Mouse (Mus musculus) left cerebral cortex, adult 6 months (tissue): ENCODE results near the gene Rerg. TPM values are rescaled to one million over a fixed set of nuclear protein-coding genes. Genes with fewer than 3 reads are reported as not detected.

Experiments
- long read RNA-seq, 2 experiments: library from polyadenylated mRNA; unstranded; transcript quantifications; one replicate each; pipeline ENCODE4 v2.0.0; 2019 to 2020
- polyA plus RNA-seq: library from polyadenylated mRNA; unstranded; fragments of <200 nt; fragmentation: Nextera tagmentation; gene quantifications from 2 replicates; pipeline ENCODE4 v1.2.3, GENCODE M21; 2021

Gene Rerg
- polyA plus RNA-seq: 7.1 and 11.2 TPM in 2 replicates
- long read RNA-seq, experiment 1, transcript Rerg-202 (5 exons, 2,262 nt): major isoform, 176 of 187 reads
- long read RNA-seq, experiment 1, partial matches to known transcripts: 1 of 187 reads
- long read RNA-seq, experiment 1, other reads (novel, unspliced or antisense): 7 of 187 reads
- long read RNA-seq, experiment 2, transcript Rerg-202 (5 exons, 2,262 nt): major isoform, 10 of 15 reads
- long read RNA-seq, experiment 2, partial matches to known transcripts: 0 of 15 reads
- long read RNA-seq, experiment 2, other reads (novel, unspliced or antisense): 5 of 15 reads

GRCm38 (mm10) chr6:137170226-137170625 is at the start of gene Rerg:
Gene Rerg (minus strand): TSS chr6:137170497.

Other genes starting within 250 kb of the Rerg start
- gene Erp27, start 248.3 kb downstream of the Rerg start, polyA plus RNA-seq: 0.14 TPM in 1 of 2 replicates, not detected in the other
- gene Pde6h, start 246.7 kb downstream of the Rerg start, polyA plus RNA-seq: 0.61 TPM in 1 of 2 replicates, not detected in the other
- gene Arhgdib, start 228.6 kb downstream of the Rerg start, polyA plus RNA-seq: 17.2 and 18.4 TPM in 2 replicates
- 4.2 and 8.2 TPM in 2 replicates for gene Ptpro, start 81.8 kb upstream of the Rerg start, polyA plus RNA-seq